Mouse (Mus musculus): ENCODE measurements around the gene Pdik1l. TPM values are rescaled to one million over a fixed set of nuclear protein-coding genes. Genes with fewer than 3 reads are reported as not detected.

Gene Pdik1l
- total RNA-seq, 2 experiments from 2014 or later, result 2.3 to 3.8 TPM

DNA sequence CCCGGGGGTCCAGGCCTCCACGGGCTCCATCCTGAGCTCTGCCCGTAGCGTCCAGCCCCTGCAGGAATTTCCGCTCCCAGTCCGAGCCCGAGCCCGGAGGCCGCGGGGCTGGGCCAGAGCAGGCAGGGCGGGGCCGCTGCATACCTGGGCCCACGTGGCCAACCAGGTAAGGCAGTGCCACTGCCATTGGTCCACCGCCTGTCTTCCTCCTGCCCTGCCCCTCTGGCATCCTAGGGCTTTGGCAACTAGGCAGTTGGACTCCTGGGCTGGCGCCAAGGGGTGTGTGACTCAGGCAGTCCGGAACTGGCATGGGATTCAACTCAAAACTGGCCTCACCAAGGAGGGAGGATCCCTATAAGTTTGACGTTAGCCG lies 49.4 kb downstream of the Pdik1l start, which contains the start of gene Cnksr1:
Gene Cnksr1, minus strand, starts transcription at position 121 of the 373 bp plus-strand sequence.
- DNase-seq, result peak; percentile 74

DNA sequence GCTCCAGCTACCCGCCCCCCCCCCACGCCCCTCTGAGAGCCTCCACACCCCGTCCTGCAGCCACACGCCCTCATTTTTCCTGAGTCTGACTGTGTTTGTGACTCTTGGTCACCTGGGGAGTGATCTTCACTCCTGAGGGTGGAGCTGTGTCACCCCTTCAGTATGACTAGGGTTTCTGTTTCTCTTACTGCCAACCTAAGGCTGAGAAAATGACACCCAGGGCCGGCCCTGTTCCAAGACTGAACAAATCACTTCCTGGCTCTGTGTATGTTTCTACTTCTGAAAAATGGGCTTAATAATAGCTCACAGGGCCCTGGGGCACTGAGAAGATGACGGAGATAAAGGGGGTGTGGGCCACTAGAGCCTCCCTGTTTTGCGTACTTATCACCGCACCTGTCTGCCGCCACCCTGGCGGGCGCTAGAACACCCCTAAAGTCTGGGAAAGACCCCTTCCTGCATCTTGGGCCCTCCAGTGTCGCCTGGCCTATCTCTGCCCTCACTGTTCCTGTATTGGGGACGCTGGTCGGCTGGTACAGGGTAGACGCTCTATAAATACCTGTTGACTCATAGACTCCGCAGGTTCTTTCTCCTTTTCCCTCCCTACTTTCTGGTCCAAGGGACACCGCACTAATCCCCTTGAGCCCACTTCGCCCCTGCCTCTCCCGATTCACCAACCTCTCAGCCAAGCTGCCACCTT lies 50.0 kb downstream of the Pdik1l start:
- no peak for DNase-seq

DNA sequence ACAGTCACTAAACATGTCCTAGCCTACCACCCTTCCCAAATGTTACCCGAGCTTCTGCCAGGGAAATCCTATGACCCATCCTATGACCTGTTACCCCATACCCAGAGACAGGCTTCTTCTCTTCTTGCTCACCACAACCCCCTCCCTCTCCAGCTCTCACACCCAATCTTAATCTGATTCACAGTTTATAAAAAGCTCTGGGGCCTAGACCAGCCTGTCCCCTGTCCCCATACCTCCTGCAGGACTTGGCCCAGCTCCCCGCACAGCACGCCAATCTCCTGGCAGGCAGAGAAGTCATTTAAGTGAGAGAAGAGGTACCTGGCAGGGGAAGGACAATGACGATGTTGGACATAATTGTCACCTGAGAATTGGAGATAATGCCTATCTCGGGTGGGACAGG lies 52.8 kb downstream of the Pdik1l start:
- peak; percentile 72 for DNase-seq

DNA sequence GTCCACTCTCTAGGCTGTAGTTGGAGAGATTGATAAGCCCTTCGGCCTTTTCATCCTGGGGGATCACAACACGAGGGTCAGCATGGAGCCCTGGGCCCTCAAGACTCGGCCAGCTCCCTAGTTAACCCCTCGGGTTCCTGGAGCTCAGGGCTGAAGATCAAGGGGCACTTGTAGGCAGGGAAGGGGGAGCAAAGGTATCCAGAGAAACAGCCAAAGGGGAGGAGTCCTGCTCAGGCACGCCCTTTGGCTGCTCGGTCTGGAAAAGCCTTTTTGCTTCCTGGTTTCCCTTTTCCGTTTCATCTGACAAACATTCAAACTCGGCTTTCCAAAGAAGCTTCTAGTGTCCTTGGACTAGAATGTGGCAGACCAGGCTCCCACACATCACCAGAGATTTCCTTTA lies 57.3 kb downstream of the Pdik1l start:
- no peak for DNase-seq

DNA sequence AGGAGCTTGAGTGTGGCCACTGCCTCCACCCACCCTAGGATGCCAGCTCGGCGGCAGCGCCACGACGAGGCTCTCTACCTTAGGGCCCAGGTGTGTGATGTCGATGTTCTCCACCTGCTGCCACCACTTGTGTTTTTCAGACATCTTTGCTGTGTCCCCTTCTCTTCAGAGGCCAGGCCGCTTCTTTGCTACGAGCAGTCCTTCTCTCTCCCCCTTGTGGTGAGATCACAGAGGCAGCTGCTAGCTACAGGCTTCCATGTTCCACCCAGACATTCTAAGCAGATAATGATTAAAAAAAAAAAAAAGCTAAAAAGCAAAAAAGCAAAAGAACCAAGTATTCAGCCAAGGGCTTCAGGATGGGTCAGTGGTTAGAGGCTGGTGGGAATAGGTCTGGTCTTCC lies 60.5 kb downstream of the Pdik1l start, which contains the start of gene Catsper4:
Gene Catsper4, minus strand, starts transcription at position 190 of the 400 bp plus-strand sequence.
- DNase-seq, result no peak

Other genes with a start within 250 kb of the Pdik1l start
- not detected for gene Zfp683, start 234.1 kb downstream of the Pdik1l start, total RNA-seq (2021)
- not detected for gene Crybg2, start 227.1 kb downstream of the Pdik1l start, total RNA-seq (2021)
- 1 to 10 TPM in 1 of 2 experiments, under 1 TPM in 1; 0.61 to 1.2 TPM for gene Cd52, start 192.8 kb downstream of the Pdik1l start, total RNA-seq (2021)
- gene Ubxn11, start 185.3 kb downstream of the Pdik1l start, total RNA-seq (2021), result 1 to 10 TPM; 1.0 to 1.3 TPM
- gene Sh3bgrl3, start 159.1 kb downstream of the Pdik1l start, total RNA-seq (2021), result 10 to 100 TPM; 19.1 to 26.6 TPM
- 10 to 100 TPM; 38.9 to 63.2 TPM for gene Cep85, start 100.8 kb downstream of the Pdik1l start, total RNA-seq (2021)
- not detected for gene Gm7534, start 84.9 kb downstream of the Pdik1l start, total RNA-seq (2021)
- gene Catsper4, start 60.5 kb downstream of the Pdik1l start, total RNA-seq (2021), result 1 to 10 TPM; 1.2 to 1.4 TPM
- gene Cnksr1, start 49.5 kb downstream of the Pdik1l start, total RNA-seq (2021), result 10 to 100 TPM; 22.8 to 32.8 TPM
- gene E130218I03Rik, start 44.2 kb downstream of the Pdik1l start, total RNA-seq (2021), result not detected
- gene Zfp593, start 42.3 kb downstream of the Pdik1l start, total RNA-seq (2021), result 1 to 10 TPM; 3.3 to 4.4 TPM
- not detected for gene Gm30191, start 41.0 kb downstream of the Pdik1l start, total RNA-seq (2021)
- gene Grrp1, start 33.8 kb downstream of the Pdik1l start, total RNA-seq (2021), result 1 to 10 TPM; 3.4 TPM
- 100 to 1,000 TPM; 113 to 253 TPM for gene Trim63, start 27.2 kb upstream of the Pdik1l start, total RNA-seq (2021)
- 1 to 10 TPM; 1.4 to 7.2 TPM for gene Slc30a2, start 55.3 kb upstream of the Pdik1l start, total RNA-seq (2021)
- 10 to 100 TPM; 25.5 to 29.2 TPM for gene Extl1, start 96.0 kb upstream of the Pdik1l start, total RNA-seq (2021)
- gene Pafah2, start 108.4 kb upstream of the Pdik1l start, total RNA-seq (2021), result 1 to 10 TPM; 3.2 TPM
- 10 to 100 TPM in 1 of 2 experiments, 1 to 10 TPM in 1; 6.9 to 10.6 TPM for gene Stmn1, start 180.4 kb upstream of the Pdik1l start, total RNA-seq (2021)
- gene Paqr7, start 208.8 kb upstream of the Pdik1l start, total RNA-seq (2021), result 1 to 10 TPM; 2.3 to 4.9 TPM
- not detected for gene Aunip, start 223.1 kb upstream of the Pdik1l start, total RNA-seq (2021)
- 100 to 1,000 TPM; 120 to 122 TPM for gene Mtfr1l, start 247.5 kb upstream of the Pdik1l start, total RNA-seq (2021)